Mouse (Mus musculus) CD4-positive naive resting alpha-beta T cell, adult 76 days (primary cell): ENCODE data around the gene Sp100. TPM values are rescaled to one million over a fixed set of nuclear protein-coding genes. Genes with fewer than 3 reads are reported as not detected.

Experiments
- total RNA-seq: library from RNA; stranded (reverse); gene quantifications from one replicate; pipeline ENCODE4 v1.2.4, GENCODE M21; 2023

The Sp100 gene
- total RNA-seq: 543 TPM

GRCm38 (mm10) chr1:85649881-85650280 lies at the start of gene Sp100:
Sp100 (plus strand) TSS chr1:85649988.

GRCm38 (mm10) chr1:85600078-85600477 lies 49.7 kb upstream of the Sp100 start, which contains the start of gene Sp140:
Sp140 (plus strand) TSS chr1:85600378.

Other genes with a start within 250 kb of the Sp100 start
- gene G530012D18Rik, start 74.3 kb upstream of the Sp100 start, total RNA-seq: not detected
- gene Sp110, start 51.2 kb upstream of the Sp100 start, total RNA-seq: 140 TPM
- gene Sp140, start 49.6 kb upstream of the Sp100 start, total RNA-seq: 43.6 TPM
- 28.7 TPM for gene A630001G21Rik, start 128.7 kb downstream of the Sp100 start, total RNA-seq
- gene Cab39, start 143.5 kb downstream of the Sp100 start, total RNA-seq: 132 TPM
- 67.8 TPM for gene Itm2c, start 244.3 kb downstream of the Sp100 start, total RNA-seq